Mouse (Mus musculus) MEL (cell line): ENCODE data around the gene Prickle1.

Experiments used
- CTCF ChIP-seq, 3 experiments: IDR thresholded peaks in 2 of 3; conservative IDR thresholded peaks in 1 of 3; 2 replicates each; pipeline ENCODE4 v1.5.1; 2011 to 2012; ENCODE audit warnings: low read length in 3 of 3, low read depth in 2 of 3, mild to moderate bottlenecking in 2 of 3, improper control_type of control experiment in 1 of 3, inconsistent platforms in 1 of 3, mixed read lengths in 1 of 3, moderate library complexity in 1 of 3; ENCODE audit not compliant: control insufficient read depth in 1 of 3, insufficient read depth in 1 of 3, poor library complexity in 1 of 3, severe bottlenecking in 1 of 3
- E2F4 ChIP-seq: IDR thresholded peaks from 2 replicates; pipeline ENCODE4 v1.6.1; 2011; ENCODE audit warnings: low read depth, low read length, improper control_type of control experiment, borderline replicate concordance
- GATA1 ChIP-seq: IDR thresholded peaks from 2 replicates; pipeline ENCODE4 v1.6.1; 2011; ENCODE audit warnings: low read depth, low read length, improper control_type of control experiment
- NRF1 ChIP-seq: IDR thresholded peaks from 2 replicates; pipeline ENCODE4 v1.6.1; 2014; ENCODE audit warnings: low read depth, mild to moderate bottlenecking, inconsistent platforms, low read length, improper control_type of control experiment, moderate library complexity; ENCODE audit not compliant: poor library complexity, insufficient read depth, severe bottlenecking
- POLR2A ChIP-seq, 2 experiments: IDR thresholded peaks; 2 replicates each; pipeline ENCODE4 v1.6.1; 2011 to 2012; ENCODE audit warnings: low read length in 2 of 2, mild to moderate bottlenecking in 2 of 2, control low read depth in 1 of 2, improper control_type of control experiment in 1 of 2, low read depth in 1 of 2, moderate library complexity in 1 of 2; ENCODE audit not compliant: control insufficient read depth in 1 of 2, insufficient read depth in 1 of 2, poor library complexity in 1 of 2
- USF2 ChIP-seq, 2 experiments: IDR thresholded peaks; 2 replicates each; pipeline ENCODE4 v1.6.1; 2011 to 2012; ENCODE audit warnings: improper control_type of control experiment in 2 of 2, low read length in 2 of 2, borderline replicate concordance in 1 of 2, inconsistent platforms in 1 of 2, low read depth in 1 of 2, mild to moderate bottlenecking in 1 of 2; ENCODE audit not compliant: insufficient read depth in 1 of 2
- ZMIZ1 ChIP-seq: IDR thresholded peaks from 2 replicates; pipeline ENCODE4 v1.6.1; 2012; ENCODE audit warnings: low read depth, mild to moderate bottlenecking, inconsistent platforms, low read length, improper control_type of control experiment, moderate library complexity

DNA sequence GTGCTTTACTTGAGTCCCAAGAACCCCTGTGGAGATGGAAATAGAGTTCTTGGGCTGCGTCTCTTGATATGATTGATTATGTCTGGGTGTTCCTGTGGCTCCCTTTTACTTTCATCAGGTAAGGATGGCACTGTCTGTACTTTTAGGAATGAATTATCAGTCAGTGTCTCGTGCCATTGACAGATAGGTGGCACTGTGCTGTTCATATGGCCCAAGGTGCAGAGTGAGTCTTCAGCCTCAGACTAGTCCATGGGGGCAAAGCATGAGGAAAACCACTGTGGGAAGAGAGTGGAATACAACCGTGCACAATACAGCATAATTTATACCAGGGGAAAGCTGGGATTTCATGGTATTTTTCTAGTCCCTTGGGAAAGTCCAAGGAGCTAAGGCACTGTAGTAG lies 117.0 kb downstream of the Prickle1 start:
- TF ChIP-seq NRF1 (no peak), ZMIZ1 (no peak), POLR2A (IDR thresholded peaks at IDR 0.05; ENCODE audit: control insufficient read depth in 1 of 2, insufficient read depth in 1 of 2, low read depth in 1 of 2, low read length in 2 of 2, poor library complexity in 1 of 2) (no peak), CTCF (IDR thresholded peaks at IDR 0.05 in 2 of 3, conservative IDR thresholded peaks at IDR 0.05 in 1 of 3; ENCODE audit: control insufficient read depth in 1 of 3, insufficient read depth in 1 of 3, low read depth in 2 of 3, low read length in 3 of 3, poor library complexity in 1 of 3, severe bottlenecking in 1 of 3) (peak; percentile 10 to 28 (median 11); a peak in 3 of 6 replicates), E2F4 (no peak), USF2 (IDR thresholded peaks at IDR 0.05; ENCODE audit: borderline replicate concordance in 1 of 2, insufficient read depth in 1 of 2, low read depth in 1 of 2, low read length in 2 of 2) (no peak), GATA1 (no peak)
